Mouse (Mus musculus) spleen, adult 2 months (tissue): ENCODE results near the gene Cxcr6.

Experiments
- CTCF ChIP-seq: fragments of 200-500 bp; IDR thresholded peaks from 2 replicates; pipeline ENCODE4 v1.5.1; 2011; ENCODE audit warnings: mild to moderate bottlenecking, inconsistent platforms; ENCODE audit not compliant: insufficient read depth, insufficient read length, insufficient replicate concordance; ENCODE audit errors: extremely low read depth
- POLR2A ChIP-seq: fragments of 200-500 bp; IDR thresholded peaks from 2 replicates; pipeline ENCODE4 v1.6.1; 2011; ENCODE audit warnings: low read depth, low read length, inconsistent platforms

- TF ChIP-seq CTCF = no peak
- TF ChIP-seq POLR2A = no peak
Measured at GRCm38 (mm10) chr9:123835851-123836250, 29.6 kb downstream of the Cxcr6 start.
